Mouse (Mus musculus) lung, postnatal 0 days (tissue): ENCODE measurements around the gene Ankrd31.

Experiments
- CTCF ChIP-seq: IDR thresholded peaks from 2 replicates; pipeline ENCODE4 v1.5.1; 2016; ENCODE audit warnings: antibody characterized with exemption, mild to moderate bottlenecking
- EP300 ChIP-seq: IDR thresholded peaks from 2 replicates; pipeline ENCODE4 v1.6.1; 2016; ENCODE audit warnings: antibody characterized with exemption, mild to moderate bottlenecking, control low read depth

DNA sequence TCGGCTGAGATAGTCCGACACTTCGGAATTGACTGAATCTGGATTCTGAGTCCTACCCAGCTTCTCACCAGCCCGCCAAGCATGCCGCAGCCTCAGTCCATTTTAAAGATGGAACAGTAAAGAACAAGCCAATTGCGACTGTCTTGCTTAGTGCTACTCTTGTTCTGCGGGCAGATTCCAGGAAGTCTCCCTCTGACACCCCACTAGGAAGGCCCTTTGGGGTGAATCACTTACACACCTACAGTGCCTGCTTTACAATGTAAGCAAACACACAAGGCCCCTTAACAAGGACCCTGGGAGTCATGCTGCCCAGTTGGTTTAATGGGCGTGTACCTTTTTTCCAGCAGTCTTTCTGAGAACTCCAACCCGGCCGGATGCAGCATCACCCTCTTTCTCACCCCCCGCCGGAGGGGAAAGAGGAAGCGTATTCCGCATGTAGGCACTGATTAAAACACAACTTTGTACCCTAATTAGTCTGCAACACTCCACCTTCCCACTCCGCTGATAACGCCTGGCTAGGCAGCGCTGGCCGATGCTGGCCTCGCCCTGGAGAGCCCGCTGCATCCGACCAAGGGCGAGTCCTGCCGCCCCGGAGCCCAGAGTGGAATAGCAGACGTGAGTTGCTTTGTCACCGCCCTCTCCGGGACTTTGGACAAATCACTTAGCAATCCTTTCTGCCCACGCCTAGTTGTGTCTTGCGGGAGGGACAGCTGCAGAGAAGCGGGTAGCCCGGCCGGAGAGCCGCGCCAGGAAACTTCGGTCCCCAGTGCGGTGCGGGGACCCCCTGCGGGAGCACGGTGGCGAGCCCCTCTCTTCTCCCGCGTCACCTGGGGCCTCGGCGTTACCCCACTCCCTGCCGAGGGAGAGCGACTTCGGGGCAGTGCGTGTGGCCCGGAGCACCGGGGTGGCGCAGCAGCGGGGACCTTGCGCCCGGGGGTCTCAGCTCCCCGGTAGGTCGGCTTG lies 176.2 kb downstream of the Ankrd31 start, which contains the start of gene Gcnt4:
- TF ChIP-seq CTCF = no peak
- no peak for TF ChIP-seq EP300
